ENCODE assay signal across 8 mouse cellular contexts in the genomic region with DNA sequence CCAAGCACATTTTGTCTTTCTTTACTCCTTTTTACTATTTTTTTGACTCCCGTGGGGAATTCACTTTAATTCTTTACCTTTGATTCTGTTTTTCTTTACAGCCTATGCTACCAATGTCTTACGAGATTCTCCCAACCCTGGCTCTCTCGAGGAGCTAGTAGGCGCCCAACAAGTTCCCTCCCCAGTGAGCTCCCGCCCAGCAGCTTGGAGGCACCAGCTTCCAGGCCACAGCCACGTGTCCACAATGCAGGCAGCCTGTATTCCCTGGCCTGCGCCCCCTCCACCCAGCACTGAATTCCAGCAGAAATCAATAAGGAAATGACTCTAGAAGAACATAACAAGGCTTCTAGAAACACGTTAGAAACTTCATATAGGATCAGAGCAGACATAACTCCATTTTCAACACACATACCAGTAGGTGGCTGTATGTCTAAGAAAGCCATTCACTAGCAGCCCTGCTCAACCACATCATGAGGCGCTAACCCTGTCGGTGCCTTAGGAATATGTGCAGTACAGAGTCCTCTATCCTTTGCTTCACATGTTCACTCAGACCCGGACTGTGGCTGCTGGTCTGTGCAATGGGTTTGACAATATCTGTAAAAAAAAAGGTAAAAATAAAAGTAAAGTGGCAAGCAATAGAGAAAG. TPM values are rescaled to one million over a fixed set of nuclear protein-coding genes. Genes with fewer than 3 reads are reported as not detected.
DNase-seq lines count a peak whose midpoint lies in the region; ATAC-seq lines count a peak whose summit lies in the region.

No protein-coding gene starts in this region.

- H3K4me1 ChIP-seq in erythroblast, embryonic 14.5 days (ENCODE audit: control insufficient read depth), result peaks cover 41% of the 10 kb centered on the region
- H3K4me1 ChIP-seq in embryonic facial prominence, embryonic 13.5 days, result peaks cover 31% of the 10 kb centered on the region
- peaks cover 27% of the 10 kb centered on the region for H3K4me1 ChIP-seq in hindbrain, embryonic 10.5 days (replicated peaks)
- H3K4me1 ChIP-seq in limb, embryonic 15.5 days, result peaks cover 30% of the 10 kb centered on the region
- peaks cover 27% of the 10 kb centered on the region for H3K4me1 ChIP-seq in midbrain, embryonic 15.5 days

- H3K27me3 ChIP-seq in erythroblast, embryonic 14.5 days (ENCODE audit: control insufficient read depth), result no peaks in the 10 kb centered on the region; the same call in 1 of the 2 replicates
- H3K27me3 ChIP-seq in embryonic facial prominence, embryonic 13.5 days, result no peaks in the 10 kb centered on the region
- H3K27me3 ChIP-seq in hindbrain, embryonic 10.5 days (ENCODE audit: insufficient read depth, poor library complexity, severe bottlenecking), result 0 out of 2 replicates have a peak, but pooled peaks cover 4% of the 10 kb centered on the region
- no peaks in the 10 kb centered on the region for H3K27me3 ChIP-seq in limb, embryonic 15.5 days
- H3K27me3 ChIP-seq in midbrain, embryonic 15.5 days (replicated peaks), result no peaks in the 10 kb centered on the region

- H3K4me2 ChIP-seq in embryonic facial prominence, embryonic 13.5 days, result peak overlapping the region; percentile 87
- H3K4me2 ChIP-seq in limb, embryonic 15.5 days, result peak overlapping the region; percentile 63
- H3K4me2 ChIP-seq in midbrain, embryonic 15.5 days, result peak overlapping the region; percentile 81

- peaks cover 10% of the 10 kb centered on the region for H3K36me3 ChIP-seq in erythroblast, embryonic 14.5 days (ENCODE audit: control insufficient read depth)
- no peaks in the 10 kb centered on the region for H3K36me3 ChIP-seq in embryonic facial prominence, embryonic 13.5 days
- H3K36me3 ChIP-seq in hindbrain, embryonic 10.5 days, result 0 out of 2 replicates have a peak, but pooled peaks cover 5% of the 10 kb centered on the region
- H3K36me3 ChIP-seq in limb, embryonic 15.5 days, result no peaks in the 10 kb centered on the region
- H3K36me3 ChIP-seq in midbrain, embryonic 15.5 days (replicated peaks), result no peaks in the 10 kb centered on the region

- H3K27ac ChIP-seq in embryonic facial prominence, embryonic 13.5 days, result no peak overlapping the region
- H3K27ac ChIP-seq in hindbrain, embryonic 10.5 days, result no peak overlapping the region
- no peak overlapping the region for H3K27ac ChIP-seq in limb, embryonic 15.5 days
- H3K27ac ChIP-seq in midbrain, embryonic 15.5 days, result no peak overlapping the region

- 35% methylated on average over 11 of the region's 11 CpGs for whole genome bisulfite sequencing in embryonic facial prominence, embryonic 13.5 days
- WGBS in hindbrain, embryonic 10.5 days, result 34% methylated on average over 11 of the region's 11 CpGs
- 33% methylated on average over 11 of the region's 11 CpGs for WGBS in limb, embryonic 15.5 days
- 32% methylated on average over 11 of the region's 11 CpGs for WGBS in midbrain, embryonic 15.5 days

- peak; percentile 38 for DNase-seq in ES-CJ7 (ENCODE audit: low read depth, low spot score)
- peak; percentile 10 for DNase-seq in hindbrain, embryonic 10.5 days (ENCODE audit: low spot score)
- peak; percentile 14 to 21 for DNase-seq in thymus, postnatal 10 days (ENCODE audit: low spot score in 2 of 2)

- H3K9me3 ChIP-seq in erythroblast, embryonic 14.5 days (ENCODE audit: control insufficient read depth, low read length), result no peaks in the 10 kb centered on the region
- H3K9me3 ChIP-seq in embryonic facial prominence, embryonic 13.5 days, result no peaks in the 10 kb centered on the region
- H3K9me3 ChIP-seq in hindbrain, embryonic 10.5 days, result peaks cover 6% of the 10 kb centered on the region; the same call in 1 of the 2 replicates
- H3K9me3 ChIP-seq in limb, embryonic 15.5 days, result no peaks in the 10 kb centered on the region
- H3K9me3 ChIP-seq in midbrain, embryonic 15.5 days, result no peaks in the 10 kb centered on the region

- no peak overlapping the region for H3K9ac ChIP-seq in embryonic facial prominence, embryonic 13.5 days
- H3K9ac ChIP-seq in limb, embryonic 15.5 days, result no peak overlapping the region
- no peak overlapping the region for H3K9ac ChIP-seq in midbrain, embryonic 15.5 days

- no peak for ATAC-seq in erythroblast, adult 5-6 weeks (replicated peaks; ENCODE audit: low FRiP score, poor library complexity, severe bottlenecking)
- ATAC-seq in embryonic facial prominence, embryonic 13.5 days (ENCODE audit: insufficient number of reproducible peaks, insufficient read depth, low FRiP score, low TSS enrichment, low read depth), result no peak
- ATAC-seq in limb, embryonic 15.5 days (ENCODE audit: insufficient number of reproducible peaks, low FRiP score, low TSS enrichment, low read depth), result no peak
- ATAC-seq in midbrain, embryonic 15.5 days (replicated peaks), result no peak

- peak overlapping the region; percentile 95 for H3K4me3 ChIP-seq in erythroblast, embryonic 14.5 days (replicated peaks)
- peak overlapping the region; percentile 97 for H3K4me3 ChIP-seq in embryonic facial prominence, embryonic 13.5 days
- H3K4me3 ChIP-seq in hindbrain, embryonic 10.5 days, result peak overlapping the region; percentile 92; the same call in 1 of the 2 replicates
- H3K4me3 ChIP-seq in limb, embryonic 15.5 days, result peak overlapping the region; percentile 94
- H3K4me3 ChIP-seq in midbrain, embryonic 15.5 days, result peak overlapping the region; percentile 79

RNA-seq across cellular contexts. Expression of gene Insr, which starts 1.0 kb away (rescaled TPM):
- 0.05 and 0.16 TPM in 2 replicates for polyA plus RNA-seq in erythroblast, embryonic 14.5 days (2012)
- total RNA-seq in erythroblast, adult 5-6 weeks (2015; ENCODE audit: low replicate concordance), result 13.6 and 21.7 TPM in 2 replicates
- total RNA-seq in erythroblast, adult 5-6 weeks (2017; ENCODE audit: low replicate concordance), result 8.3 and 13.1 TPM in 2 replicates
- 41.8 and 43.4 TPM in 2 replicates for polyA plus RNA-seq in embryonic facial prominence, embryonic 13.5 days (2015; fragmentation: Nextera tagmentation; extraction: Ambion mirVana)
- 28.1 and 30.4 TPM in 2 replicates for polyA plus RNA-seq in hindbrain, embryonic 10.5 days (2016; fragmentation: Nextera tagmentation; extraction: Ambion mirVana)
- polyA plus RNA-seq in limb, embryonic 15.5 days (2015; fragmentation: Nextera tagmentation; extraction: Ambion mirVana), result 36.4 and 38.0 TPM in 2 replicates
- polyA plus RNA-seq in midbrain, embryonic 15.5 days (2015; fragmentation: Nextera tagmentation; extraction: Ambion mirVana), result 64.0 and 64.4 TPM in 2 replicates

Comparison
In these comparisons a context has a peak if more than half of its experiments do, and no peak if none do; other contexts are left out.
1. RNA of gene Insr, which starts 1.0 kb away (polyA plus RNA-seq): 64.0 to 64.4 TPM in midbrain, embryonic 15.5 days, 41.8 to 43.4 TPM in embryonic facial prominence, embryonic 13.5 days, 36.4 to 38.0 TPM in limb, embryonic 15.5 days and 28.1 to 30.4 TPM in hindbrain, embryonic 10.5 days; 0.05 to 0.16 TPM in erythroblast, embryonic 14.5 days; every median in the first group is over 10 times any median in the second.
2. Peak in every context shown above with its lines, with median percentiles within 50 percentile points of each other: H3K4me3 ChIP-seq, DNase-seq and H3K4me2 ChIP-seq.